Mouse (Mus musculus): ENCODE data around the gene BC030870. TPM values are rescaled to one million over a fixed set of nuclear protein-coding genes. Genes with fewer than 3 reads are reported as not detected.

BC030870 gene
- polyA plus RNA-seq, 1 experiment from 2014 or later: not detected

GRCm38 (mm10) chr8:65067694-65068472, 61.5 kb downstream of the BC030870 start:
- Histone ChIP-seq H3K4me3 (no peak overlapping the region), H3K9me3 (no peaks in the 10 kb centered on the region), H3K4me2 (no peak overlapping the region), H3K27me3 (no peaks in the 10 kb centered on the region), H3K9ac (no peak overlapping the region), H3K4me1 (replicated peaks) (no peaks in the 10 kb centered on the region), H3K27ac (no peak overlapping the region), H3K36me3 (no peaks in the 10 kb centered on the region)
- no peak for ATAC-seq (ENCODE audit: low FRiP score)
- WGBS: 44% methylated on average over 10 of the region's 10 CpGs

GRCm38 (mm10) chr8:65067031-65067430, 62.3 kb downstream of the BC030870 start:
- ATAC-seq (ENCODE audit: low FRiP score): no peak
- H3K9ac ChIP-seq: no peak overlapping the region
- WGBS: 95% methylated on average over 4 of the region's 4 CpGs
- no peaks in the 10 kb centered on the region for H3K36me3 ChIP-seq
- no peak overlapping the region for H3K4me3 ChIP-seq
- no peaks in the 10 kb centered on the region for H3K4me1 ChIP-seq (replicated peaks)
- H3K27ac ChIP-seq: no peak overlapping the region
- no peak overlapping the region for H3K4me2 ChIP-seq
- H3K27me3 ChIP-seq: no peaks in the 10 kb centered on the region
- H3K9me3 ChIP-seq: no peaks in the 10 kb centered on the region

- WGBS: 93% methylated on average over 3 of the region's 3 CpGs
- H3K36me3 ChIP-seq: no peaks in the 10 kb centered on the region
- no peaks in the 10 kb centered on the region for H3K9me3 ChIP-seq
- H3K4me3 ChIP-seq: no peak overlapping the region
- no peak overlapping the region for H3K4me2 ChIP-seq
- no peak overlapping the region for H3K9ac ChIP-seq
- ATAC-seq (ENCODE audit: low FRiP score): no peak
- H3K27ac ChIP-seq: no peak overlapping the region
- H3K4me1 ChIP-seq (replicated peaks): no peaks in the 10 kb centered on the region
- no peaks in the 10 kb centered on the region for H3K27me3 ChIP-seq
Measured at GRCm38 (mm10) chr8:65065622-65066021, 63.7 kb downstream of the BC030870 start.

- H3K27ac ChIP-seq: no peak overlapping the region
- no peak overlapping the region for H3K9ac ChIP-seq
- WGBS: 47% methylated on average over 2 of the region's 2 CpGs
- H3K36me3 ChIP-seq: no peaks in the 10 kb centered on the region
- ATAC-seq (ENCODE audit: low FRiP score): no peak
- no peaks in the 10 kb centered on the region for H3K27me3 ChIP-seq
- H3K4me3 ChIP-seq: no peak overlapping the region
- H3K9me3 ChIP-seq: no peaks in the 10 kb centered on the region
- H3K4me1 ChIP-seq (replicated peaks): no peaks in the 10 kb centered on the region
- H3K4me2 ChIP-seq: no peak overlapping the region
Measured at GRCm38 (mm10) chr8:65064071-65064470, 65.3 kb downstream of the BC030870 start.

- Histone ChIP-seq H3K4me1 (replicated peaks) (no peaks in the 10 kb centered on the region), H3K27me3 (no peaks in the 10 kb centered on the region), H3K27ac (no peak overlapping the region), H3K4me3 (no peak overlapping the region), H3K36me3 (no peaks in the 10 kb centered on the region), H3K9me3 (no peaks in the 10 kb centered on the region), H3K9ac (no peak overlapping the region), H3K4me2 (no peak overlapping the region)
- ATAC-seq (ENCODE audit: low FRiP score): no peak
- 69% methylated on average over 4 of the region's 4 CpGs for WGBS
Measured at GRCm38 (mm10) chr8:65062195-65062594, 67.2 kb downstream of the BC030870 start.

GRCm38 (mm10) chr8:65056722-65057121, 72.6 kb downstream of the BC030870 start:
- WGBS: 88% methylated on average over 4 of the region's 4 CpGs
- H3K36me3 ChIP-seq: no peaks in the 10 kb centered on the region
- H3K9me3 ChIP-seq: no peaks in the 10 kb centered on the region
- H3K27me3 ChIP-seq: no peaks in the 10 kb centered on the region
- no peak overlapping the region for H3K9ac ChIP-seq
- no peak overlapping the region for H3K4me3 ChIP-seq
- H3K27ac ChIP-seq: no peak overlapping the region
- no peak overlapping the region for H3K4me2 ChIP-seq
- ATAC-seq (ENCODE audit: low FRiP score): no peak
- H3K4me1 ChIP-seq (replicated peaks): no peaks in the 10 kb centered on the region

GRCm38 (mm10) chr8:65053968-65054367, 75.4 kb downstream of the BC030870 start:
- Histone ChIP-seq H3K36me3 (no peaks in the 10 kb centered on the region), H3K27ac (no peak overlapping the region), H3K27me3 (no peaks in the 10 kb centered on the region), H3K4me3 (no peak overlapping the region), H3K9ac (no peak overlapping the region), H3K4me1 (replicated peaks) (no peaks in the 10 kb centered on the region), H3K4me2 (no peak overlapping the region), H3K9me3 (no peaks in the 10 kb centered on the region)
- ATAC-seq (ENCODE audit: low FRiP score): no peak
- WGBS: 60% methylated on average over 5 of the region's 5 CpGs

GRCm38 (mm10) chr8:65053554-65053953, 75.8 kb downstream of the BC030870 start:
- H3K4me2 ChIP-seq: no peak overlapping the region
- no peak overlapping the region for H3K9ac ChIP-seq
- no peaks in the 10 kb centered on the region for H3K27me3 ChIP-seq
- no peaks in the 10 kb centered on the region for H3K4me1 ChIP-seq (replicated peaks)
- no peaks in the 10 kb centered on the region for H3K36me3 ChIP-seq
- no peak overlapping the region for H3K4me3 ChIP-seq
- H3K9me3 ChIP-seq: no peaks in the 10 kb centered on the region
- WGBS: 85% methylated on average over 3 of the region's 3 CpGs
- ATAC-seq (ENCODE audit: low FRiP score): no peak
- no peak overlapping the region for H3K27ac ChIP-seq

- H3K4me2 ChIP-seq: no peak overlapping the region
- WGBS: 84% methylated on average over 4 of the region's 4 CpGs
- no peaks in the 10 kb centered on the region; the same call in 1 of the 2 replicates for H3K4me1 ChIP-seq (replicated peaks)
- no peak for ATAC-seq (ENCODE audit: low FRiP score)
- H3K9me3 ChIP-seq: no peaks in the 10 kb centered on the region
- H3K36me3 ChIP-seq: no peaks in the 10 kb centered on the region
- no peak overlapping the region for H3K4me3 ChIP-seq
- no peak overlapping the region for H3K27ac ChIP-seq
- H3K9ac ChIP-seq: no peak overlapping the region
- H3K27me3 ChIP-seq: no peaks in the 10 kb centered on the region
Measured at GRCm38 (mm10) chr8:65047801-65048200, 81.6 kb downstream of the BC030870 start.

GRCm38 (mm10) chr8:65047193-65047592, 82.2 kb downstream of the BC030870 start:
- Histone ChIP-seq H3K36me3 (no peaks in the 10 kb centered on the region), H3K4me1 (replicated peaks) (no peaks in the 10 kb centered on the region; the same call in 1 of the 2 replicates), H3K27ac (no peak overlapping the region), H3K4me2 (no peak overlapping the region), H3K9me3 (no peaks in the 10 kb centered on the region), H3K27me3 (no peaks in the 10 kb centered on the region), H3K4me3 (no peak overlapping the region), H3K9ac (no peak overlapping the region)
- no peak for ATAC-seq (ENCODE audit: low FRiP score)
- WGBS: 95% methylated on average over 4 of the region's 4 CpGs

GRCm38 (mm10) chr8:65046565-65046964, 82.8 kb downstream of the BC030870 start:
- Histone ChIP-seq H3K9ac (no peak overlapping the region), H3K4me2 (no peak overlapping the region), H3K27ac (no peak overlapping the region), H3K9me3 (no peaks in the 10 kb centered on the region), H3K4me3 (no peak overlapping the region), H3K27me3 (no peaks in the 10 kb centered on the region), H3K4me1 (replicated peaks) (no peaks in the 10 kb centered on the region; the same call in 1 of the 2 replicates), H3K36me3 (no peaks in the 10 kb centered on the region)
- WGBS: 35% methylated on average over 5 of the region's 5 CpGs
- ATAC-seq (ENCODE audit: low FRiP score): no peak

GRCm38 (mm10) chr8:65037117-65037533, 92.2 kb downstream of the BC030870 start, which contains the start of gene Apela:
Gene Apela (minus strand): TSS chr8:65037336.
- H3K27ac ChIP-seq: no peak within 1 kb of the TSS
- no peaks in the 10 kb centered on the region for H3K36me3 ChIP-seq
- no peaks in the 10 kb centered on the region for H3K9me3 ChIP-seq
- peak; percentile 78 for ATAC-seq (ENCODE audit: low FRiP score)
- no peaks in the 10 kb centered on the region for H3K27me3 ChIP-seq
- H3K4me2 ChIP-seq: peak within 1 kb of the TSS; percentile 61
- peak within 1 kb of the TSS; percentile 36 for H3K4me3 ChIP-seq
- peak within 1 kb of the TSS; percentile 53; the same call in 1 of the 2 replicates for H3K9ac ChIP-seq
- under 1% methylated on average over 8 of the region's 8 CpGs for WGBS
- peaks cover 16% of the 10 kb centered on the region for H3K4me1 ChIP-seq (replicated peaks)
